Mouse (Mus musculus): ENCODE measurements around the gene Ctc1. TPM values are rescaled to one million over a fixed set of nuclear protein-coding genes. Genes with fewer than 3 reads are reported as not detected.

Gene Ctc1
- total RNA-seq, 4 experiments from 2014 or later: 10.1 to 12.7 (median 11.0) TPM

- no peak for DNase-seq (ENCODE audit: low spot score in 2 of 2)
Observed at GRCm38 (mm10) chr11:69047592-69047991, 31.9 kb downstream of the Ctc1 start.

- DNase-seq (ENCODE audit: low spot score in 2 of 2): no peak
Observed at GRCm38 (mm10) chr11:69048151-69048550, 32.4 kb downstream of the Ctc1 start.

GRCm38 (mm10) chr11:69050748-69051147 lies 35.0 kb downstream of the Ctc1 start:
- DNase-seq (ENCODE audit: low spot score in 2 of 2): no peak

DNA sequence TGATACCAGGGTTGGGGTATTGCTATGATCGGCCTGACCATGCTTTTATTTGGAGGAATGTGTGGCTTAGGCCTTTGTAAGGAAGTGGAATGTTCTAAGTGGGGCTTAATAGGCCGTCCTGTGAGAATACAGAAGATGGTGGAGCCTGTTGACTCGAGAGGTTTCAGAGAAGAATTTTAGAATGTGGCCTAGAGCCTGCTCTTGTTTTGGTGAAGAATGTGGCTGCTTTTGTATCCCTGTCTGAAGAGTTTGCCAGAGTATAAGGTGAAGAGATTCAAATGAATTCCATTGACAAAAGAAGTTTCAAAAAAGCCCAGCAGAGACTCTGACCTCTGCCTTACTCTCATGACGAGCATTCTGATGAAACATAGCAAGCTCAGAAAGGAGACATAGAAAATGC lies 36.1 kb downstream of the Ctc1 start:
- DNase-seq (ENCODE audit: low spot score in 2 of 2): no peak

DNA sequence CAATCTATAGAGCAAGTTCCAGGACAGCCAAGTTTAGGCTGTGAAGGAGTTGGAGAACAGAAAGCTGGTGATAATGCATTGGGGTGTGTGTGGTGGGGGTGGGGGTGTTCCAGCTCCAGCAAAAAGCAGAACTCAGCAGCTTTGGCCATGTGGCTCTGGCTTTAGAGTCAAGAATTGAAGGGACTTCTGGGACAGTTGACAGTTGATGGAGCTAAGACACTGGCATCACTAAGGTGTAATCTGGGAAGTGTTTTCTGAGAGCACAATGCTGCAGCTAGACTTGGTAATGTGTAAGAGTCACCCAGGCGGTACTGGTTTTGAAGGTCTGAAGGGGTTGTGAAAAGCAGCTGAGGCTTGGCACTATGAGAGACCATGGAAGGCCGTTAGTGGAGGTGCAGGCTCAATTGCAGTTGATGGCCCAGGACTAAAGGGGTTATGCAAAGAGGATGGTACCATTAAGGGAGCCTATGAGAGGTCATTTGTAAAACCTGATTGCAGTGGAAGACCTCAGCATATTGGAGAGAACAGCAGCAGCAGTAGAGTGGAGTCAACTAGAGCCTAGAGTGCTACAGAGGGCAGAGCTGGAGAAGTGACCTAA lies 37.2 kb downstream of the Ctc1 start:
- DNase-seq (ENCODE audit: low spot score in 2 of 2): no peak

DNA sequence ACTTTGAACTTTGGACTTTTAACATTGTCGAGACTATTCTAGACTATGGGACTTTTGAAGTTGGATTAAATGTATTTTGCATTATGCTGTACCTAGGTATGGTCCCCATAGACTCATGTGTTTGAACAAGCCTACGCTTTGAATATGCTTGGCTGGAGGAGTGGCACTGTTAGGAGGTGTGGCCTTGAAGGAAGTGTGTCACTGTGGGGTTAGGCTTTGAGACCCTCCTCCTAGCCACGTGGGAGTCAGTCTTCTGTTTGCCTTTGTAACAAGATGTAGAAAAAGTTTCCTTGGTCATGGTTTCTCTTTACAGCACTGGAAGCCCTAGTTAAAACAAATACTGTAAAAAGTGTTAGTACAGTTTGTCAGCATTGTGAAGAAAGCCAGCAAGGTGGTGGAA lies 38.1 kb downstream of the Ctc1 start:
- DNase-seq (ENCODE audit: low spot score in 2 of 2): no peak

GRCm38 (mm10) chr11:69058265-69058664 lies 42.6 kb downstream of the Ctc1 start:
- no peak for DNase-seq (ENCODE audit: low spot score in 2 of 2)

- DNase-seq (ENCODE audit: low spot score in 2 of 2): no peak
Observed at GRCm38 (mm10) chr11:69058729-69059356, 43.1 kb downstream of the Ctc1 start.

- DNase-seq (ENCODE audit: low spot score in 2 of 2): peak; percentile 94 to 97
Observed at GRCm38 (mm10) chr11:69059357-69059974, 43.8 kb downstream of the Ctc1 start, which contains the start of gene Borcs6. TSS of gene Borcs6 (plus strand) at chr11:69059717.

DNA sequence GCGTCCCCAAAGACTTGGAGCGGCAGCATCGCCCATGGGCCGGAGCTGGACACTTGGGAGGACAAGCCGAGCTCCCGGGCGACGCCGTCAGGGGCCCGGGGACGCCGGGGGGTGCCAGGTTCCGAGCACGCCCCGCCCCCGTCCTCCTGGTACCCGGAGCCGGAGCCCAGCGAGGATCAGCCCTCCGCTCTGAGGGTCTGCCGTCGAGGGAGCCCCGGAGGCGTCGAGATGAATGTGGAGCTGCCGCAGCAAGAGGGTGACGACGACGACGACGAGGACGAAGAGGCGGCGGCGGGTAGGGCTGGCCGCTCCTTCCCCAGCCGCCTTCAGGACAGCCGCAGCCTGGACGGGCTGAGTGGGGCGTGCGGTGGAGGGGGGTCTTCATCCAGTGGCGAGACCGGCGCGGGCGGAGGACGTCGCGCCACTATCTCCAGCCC lies 44.3 kb downstream of the Ctc1 start:
- DNase-seq (ENCODE audit: low spot score in 2 of 2): peak in 1 of 2 experiments; percentile 39

- peak in 1 of 2 experiments; percentile 26 for DNase-seq (ENCODE audit: low spot score in 2 of 2)
Observed at GRCm38 (mm10) chr11:69060448-69061254, 44.9 kb downstream of the Ctc1 start.

GRCm38 (mm10) chr11:69061255-69061912 lies 45.7 kb downstream of the Ctc1 start:
- DNase-seq (ENCODE audit: low spot score in 2 of 2): no peak

DNA sequence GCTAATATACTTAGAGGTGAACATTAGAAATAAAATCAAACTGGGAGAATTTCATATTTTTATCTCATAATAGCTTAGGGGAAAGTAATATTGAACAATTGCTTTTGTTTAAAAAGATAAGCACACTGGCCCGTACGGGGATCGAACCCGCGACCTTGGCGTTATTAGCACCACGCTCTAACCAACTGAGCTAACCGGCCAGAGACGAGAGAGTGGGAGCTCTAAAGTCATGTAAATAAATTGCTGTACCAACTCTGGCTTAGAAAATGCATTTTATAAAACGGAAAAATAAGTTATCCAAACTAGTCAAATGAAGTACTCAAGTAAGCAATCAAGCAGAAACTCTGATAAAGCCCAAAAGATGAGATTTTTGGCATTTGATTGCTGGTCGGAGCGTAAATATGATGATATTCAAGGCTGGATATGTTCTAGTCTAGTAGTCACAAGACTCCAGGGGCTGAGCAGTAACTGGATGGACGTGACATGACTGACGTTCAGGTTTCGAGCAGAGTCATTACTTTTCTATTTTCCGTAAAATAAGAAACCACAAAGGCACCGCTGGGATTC lies 46.6 kb downstream of the Ctc1 start:
- DNase-seq (ENCODE audit: low spot score in 2 of 2): peak in 1 of 2 experiments; percentile 60

DNA sequence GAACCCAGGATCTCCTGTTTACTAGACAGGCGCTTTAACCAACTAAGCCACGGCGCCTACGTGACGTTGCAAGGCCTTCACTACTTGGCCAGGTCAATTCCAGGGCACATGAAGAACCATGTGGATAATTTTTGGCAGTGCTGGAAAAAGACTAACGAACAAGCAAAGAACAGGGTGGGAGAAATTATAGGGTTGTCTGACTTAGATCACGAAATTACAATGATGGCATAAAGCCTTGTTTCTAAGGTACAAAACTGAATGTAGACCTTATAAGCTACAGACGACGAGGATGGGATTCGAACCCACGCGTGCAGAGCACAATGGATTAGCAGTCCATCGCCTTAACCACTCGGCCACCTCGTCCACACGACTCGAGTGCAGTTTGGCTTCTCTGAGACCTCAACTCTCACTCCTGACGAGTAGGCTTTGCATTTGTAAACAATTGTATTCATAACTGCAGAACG lies 47.1 kb downstream of the Ctc1 start:
- peak; percentile 91 for DNase-seq (ENCODE audit: low spot score in 2 of 2)

- DNase-seq (ENCODE audit: low spot score in 2 of 2): peak; percentile 37 to 45
Observed at GRCm38 (mm10) chr11:69063413-69064201, 47.9 kb downstream of the Ctc1 start.

- no peak for DNase-seq (ENCODE audit: low spot score in 2 of 2)
Observed at GRCm38 (mm10) chr11:69064259-69065133, 48.8 kb downstream of the Ctc1 start.

DNA sequence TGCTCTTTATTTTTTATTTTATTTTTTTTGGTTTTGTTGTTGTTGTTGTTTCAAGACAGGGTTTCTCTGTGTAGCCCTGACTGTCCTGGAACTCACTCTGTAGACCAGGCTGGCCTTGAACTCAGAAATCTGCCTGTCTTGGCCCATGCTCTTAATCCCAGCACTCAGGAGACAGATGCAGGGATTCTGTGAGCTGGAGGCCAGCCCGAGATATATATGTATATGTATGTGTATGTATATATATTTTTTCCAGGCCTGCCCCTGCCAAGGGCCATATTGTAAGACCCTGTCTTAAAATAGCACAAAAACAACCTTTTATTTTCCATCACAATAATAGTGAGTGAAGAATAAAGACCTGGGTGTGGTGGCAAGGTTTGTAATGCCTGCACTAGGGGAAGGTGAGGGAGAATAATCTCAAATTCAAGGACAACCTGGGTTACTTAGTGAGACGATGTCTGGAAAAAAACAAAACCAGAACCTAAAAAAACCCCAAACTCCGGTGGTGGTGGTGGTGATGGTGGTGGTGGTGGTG lies 49.7 kb downstream of the Ctc1 start:
- no peak for DNase-seq (ENCODE audit: low spot score in 2 of 2)

- DNase-seq (ENCODE audit: low spot score in 2 of 2): peak in 1 of 2 experiments; percentile 36
Observed at GRCm38 (mm10) chr11:69066163-69066861, 50.6 kb downstream of the Ctc1 start.
